17 mouse cellular contexts compared by ENCODE assay signal in the genomic region with DNA sequence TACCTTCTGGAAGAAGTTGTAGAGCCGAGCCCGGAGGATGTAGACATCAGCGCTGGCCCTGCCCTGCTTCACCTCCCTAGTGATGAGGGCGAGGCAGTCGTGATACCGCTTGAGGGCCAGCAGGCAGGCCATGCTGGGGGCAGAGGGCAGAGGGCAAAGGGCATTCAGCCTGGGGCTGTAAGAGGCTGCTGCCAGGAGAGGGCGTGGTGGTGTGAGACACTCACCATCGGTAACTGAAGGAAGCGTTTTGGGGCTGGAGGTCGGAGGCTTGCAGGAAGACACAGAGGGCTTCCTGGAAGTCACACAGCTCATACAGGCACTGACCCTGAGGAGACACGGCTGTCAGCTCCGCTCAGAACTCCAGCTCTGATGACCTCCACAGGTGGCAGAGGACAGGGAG. TPM values are rescaled to one million over a fixed set of nuclear protein-coding genes. Genes with fewer than 3 reads are reported as not detected.
DNase-seq lines count a peak whose midpoint lies in the region; ATAC-seq and TF ChIP-seq lines count a peak whose summit lies in the region.
"Had no signal": no experiment of that assay in that cellular context is flagged by ENCODE, and none has a peak within 500 bp of the region (broad histone marks: within the 10 kb centered on the region; RNA-seq: fewer than 3 reads in every experiment).

No protein-coding gene starts in this region.

- H3K9ac ChIP-seq in kidney, embryonic 14.5 days (ENCODE audit: low read depth, low read length), result no peak overlapping the region
- H3K9ac ChIP-seq in intestine, embryonic 15.5 days, result no peak overlapping the region
- no peak overlapping the region for H3K9ac ChIP-seq in liver, adult 2 months (ENCODE audit: low read depth, low read length)
- H3K9ac ChIP-seq: heart, embryonic 15.5 days; limb, embryonic 12.5 days; stomach, embryonic 15.5 days had no signal

- no peaks in the 10 kb centered on the region for H3K9me3 ChIP-seq in kidney, embryonic 14.5 days (ENCODE audit: control insufficient read depth, low read length)
- H3K9me3 ChIP-seq in E14TG2a.4 (ENCODE audit: low read length), result no peaks in the 10 kb centered on the region
- no peaks in the 10 kb centered on the region for H3K9me3 ChIP-seq in intestine, embryonic 15.5 days
- H3K9me3 ChIP-seq: heart, embryonic 15.5 days; limb, embryonic 12.5 days; stomach, embryonic 15.5 days had no signal

- H3K27ac ChIP-seq in kidney, embryonic 14.5 days (ENCODE audit: low read depth, low read length), result no peak overlapping the region
- no peak overlapping the region for H3K27ac ChIP-seq in intestine, embryonic 15.5 days
- no peak overlapping the region for H3K27ac ChIP-seq in liver, adult 2 months (replicated peaks; ENCODE audit: insufficient read depth, low read depth, low read length)
- H3K27ac ChIP-seq: heart, embryonic 15.5 days; hindbrain, postnatal 0 days; limb, embryonic 12.5 days; stomach, embryonic 15.5 days had no signal

- no peak for TF ChIP-seq CTCF in E14TG2a.4 (conservative IDR thresholded peaks at IDR 0.05; ENCODE audit: low read length)
- TF ChIP-seq CTCF in liver, adult 2 months (IDR thresholded peaks at IDR 0.05; ENCODE audit: low read depth, low read length), result peak; percentile 62

- DNase-seq in kidney, adult 11 months, result peak; percentile 59
- peak; percentile 68 for DNase-seq in liver, adult 2 months (ENCODE audit: extremely low read depth, low read depth, low spot score)
- DNase-seq in natural killer cell, adult 2 months (ENCODE audit: low spot score in 2 of 2), result no peak
- DNase-seq in layer of hippocampus, adult 9-10 months (ENCODE audit: low spot score), result no peak
- no peak for DNase-seq in retina, embryonic 14.5 days (ENCODE audit: low spot score)
- DNase-seq: adrenal gland, postnatal 10 days; gastrocnemius, postnatal 14 days; lung, postnatal 10 days had no signal

- H3K27me3 ChIP-seq in kidney, embryonic 14.5 days (ENCODE audit: control insufficient read depth, insufficient read depth, low read length), result no peaks in the 10 kb centered on the region
- peaks cover 17% of the 10 kb centered on the region for H3K27me3 ChIP-seq in E14TG2a.4 (ENCODE audit: insufficient read depth, low read length)
- H3K27me3 ChIP-seq in intestine, embryonic 15.5 days (replicated peaks), result no peaks in the 10 kb centered on the region
- H3K27me3 ChIP-seq in liver, adult 2 months (ENCODE audit: control insufficient read depth, insufficient read depth, low read length), result no peaks in the 10 kb centered on the region
- H3K27me3 ChIP-seq: stomach, embryonic 15.5 days had no signal

- no peaks in the 10 kb centered on the region for H3K36me3 ChIP-seq in kidney, embryonic 14.5 days (ENCODE audit: control insufficient read depth, insufficient read depth, low read length)
- H3K36me3 ChIP-seq in E14TG2a.4 (ENCODE audit: insufficient read depth, low read length), result peaks cover 4% of the 10 kb centered on the region
- H3K36me3 ChIP-seq in intestine, embryonic 15.5 days, result no peaks in the 10 kb centered on the region
- no peaks in the 10 kb centered on the region for H3K36me3 ChIP-seq in liver, adult 2 months (ENCODE audit: control insufficient read depth, insufficient read depth, low read length)
- H3K36me3 ChIP-seq: heart, embryonic 15.5 days; limb, embryonic 12.5 days; stomach, embryonic 15.5 days had no signal

- TF ChIP-seq POLR2A in liver, adult 2 months (IDR thresholded peaks at IDR 0.05; ENCODE audit: extremely low read depth, insufficient read depth, low read length), result no peak

- ATAC-seq in kidney, embryonic 14.5 days (ENCODE audit: low FRiP score, low TSS enrichment), result no peak
- peak; percentile 15; the same call in 1 of the 2 replicates for ATAC-seq in intestine, embryonic 15.5 days
- ATAC-seq: hindbrain, postnatal 0 days had no signal

- H3K4me2 ChIP-seq in kidney, embryonic 14.5 days (replicated peaks; ENCODE audit: low read depth, low read length), result no peak overlapping the region
- peak overlapping the region; percentile 24 for H3K4me2 ChIP-seq in intestine, embryonic 15.5 days (replicated peaks)
- H3K4me2 ChIP-seq: heart, embryonic 15.5 days; limb, embryonic 12.5 days; midbrain, embryonic 11.5 days; stomach, embryonic 15.5 days had no signal

- WGBS in kidney, embryonic 14.5 days, result 26% methylated on average over 12 of the region's 12 CpGs
- WGBS in intestine, embryonic 15.5 days, result 23% methylated on average over 12 of the region's 12 CpGs
- WGBS in liver, adult 2 months, result 23% methylated on average over 12 of the region's 12 CpGs

- no peaks in the 10 kb centered on the region for H3K79me2 ChIP-seq in liver, adult 2 months (ENCODE audit: control insufficient read depth, insufficient read depth, low read length)

- H3K4me3 ChIP-seq in kidney, embryonic 14.5 days (ENCODE audit: low read length), result no peak overlapping the region
- H3K4me3 ChIP-seq in E14TG2a.4 (replicated peaks; ENCODE audit: low read length), result peak overlapping the region; percentile 45
- no peak overlapping the region for H3K4me3 ChIP-seq in intestine, embryonic 15.5 days (replicated peaks)
- no peak overlapping the region for H3K4me3 ChIP-seq in liver, adult 2 months (ENCODE audit: insufficient read depth, low read depth, low read length)
- H3K4me3 ChIP-seq: heart, embryonic 15.5 days; limb, embryonic 12.5 days; stomach, embryonic 15.5 days had no signal

- peaks cover 6% of the 10 kb centered on the region; the same call in 1 of the 2 replicates for H3K4me1 ChIP-seq in kidney, embryonic 14.5 days (ENCODE audit: control insufficient read depth, insufficient read depth, low read length)
- peaks cover 55% of the 10 kb centered on the region for H3K4me1 ChIP-seq in E14TG2a.4 (replicated peaks; ENCODE audit: low read depth, low read length)
- peaks cover 28% of the 10 kb centered on the region for H3K4me1 ChIP-seq in intestine, embryonic 15.5 days (replicated peaks)
- peaks cover 5% of the 10 kb centered on the region for H3K4me1 ChIP-seq in liver, adult 2 months (ENCODE audit: control insufficient read depth, insufficient read depth, low read length)

RNA-seq across cellular contexts. Expression of gene Ttc16, which starts 3.5 kb away (rescaled TPM):
- 0.30 TPM in 1 of 2 replicates, not detected in the other for polyA plus RNA-seq in kidney, embryonic 14.5 days (2014; fragmentation: Nextera tagmentation; extraction: Ambion mirVana)
- polyA plus RNA-seq in intestine, embryonic 15.5 days (2015; fragmentation: Nextera tagmentation; extraction: Ambion mirVana), result 0.18 and 0.29 TPM in 2 replicates
- under 0.01 and 0.07 TPM in 2 replicates for total RNA-seq in liver, adult 2 months (2014; rRNA removed)
- polyA plus RNA-seq in liver, adult 2 months (2012; rRNA removed), result 0.10 and 0.22 TPM in 2 replicates
- total RNA-seq: gastrocnemius, postnatal 14 days had no signal

RNA-seq across cellular contexts. Expression of gene Ptrh1, which starts 3.7 kb away (rescaled TPM):
- 3.3 and 5.8 TPM in 2 replicates for polyA plus RNA-seq in kidney, embryonic 14.5 days (2014; fragmentation: Nextera tagmentation; extraction: Ambion mirVana)
- 5.5 and 6.4 TPM in 2 replicates for polyA plus RNA-seq in intestine, embryonic 15.5 days (2015; fragmentation: Nextera tagmentation; extraction: Ambion mirVana)
- 1.2 and 1.5 TPM in 2 replicates for total RNA-seq in liver, adult 2 months (2014; rRNA removed)
- 2.3 and 2.8 TPM in 2 replicates for polyA plus RNA-seq in liver, adult 2 months (2012; rRNA removed)

RNA-seq across cellular contexts. Expression of gene Cfap157, which starts 12.3 kb away (rescaled TPM):
- 0.11 and 0.39 TPM in 2 replicates for polyA plus RNA-seq in kidney, embryonic 14.5 days (2014; fragmentation: Nextera tagmentation; extraction: Ambion mirVana)
- polyA plus RNA-seq in intestine, embryonic 15.5 days (2015; fragmentation: Nextera tagmentation; extraction: Ambion mirVana), result 0.26 and 0.61 TPM in 2 replicates
- not detected in 2 replicates for total RNA-seq in liver, adult 2 months (2014; rRNA removed)
- not detected in 2 replicates for polyA plus RNA-seq in liver, adult 2 months (2012; rRNA removed)
- total RNA-seq: adrenal gland, postnatal 10 days had no signal

RNA-seq across cellular contexts. Expression of gene Tor2a, which starts 14.9 kb away (rescaled TPM):
- polyA plus RNA-seq in kidney, embryonic 14.5 days (2014; fragmentation: Nextera tagmentation; extraction: Ambion mirVana), result 75.6 and 76.8 TPM in 2 replicates
- 61.4 and 64.2 TPM in 2 replicates for polyA plus RNA-seq in intestine, embryonic 15.5 days (2015; fragmentation: Nextera tagmentation; extraction: Ambion mirVana)
- total RNA-seq in liver, adult 2 months (2014; rRNA removed), result 26.6 and 35.6 TPM in 2 replicates
- 72.6 and 77.4 TPM in 2 replicates for polyA plus RNA-seq in liver, adult 2 months (2012; rRNA removed)

RNA-seq across cellular contexts. Expression of gene 6330409D20Rik, which starts 31.1 kb away (rescaled TPM):
- polyA plus RNA-seq in kidney, embryonic 14.5 days (2014; fragmentation: Nextera tagmentation; extraction: Ambion mirVana), result not detected in 2 replicates
- 0.13 and 0.34 TPM in 2 replicates for polyA plus RNA-seq in intestine, embryonic 15.5 days (2015; fragmentation: Nextera tagmentation; extraction: Ambion mirVana)
- not detected in 2 replicates for total RNA-seq in liver, adult 2 months (2014; rRNA removed)
- polyA plus RNA-seq in liver, adult 2 months (2012; rRNA removed), result not detected in 2 replicates
- total RNA-seq: gastrocnemius, postnatal 14 days had no signal
- polyA plus RNA-seq: C2C12; limb, embryonic 12.5 days had no signal

Comparison
In these comparisons a context has a peak if more than half of its experiments do, and no peak if none do; other contexts are left out.
1. DNase-seq: peak in kidney, adult 11 months (single experiment) and liver, adult 2 months (single experiment); none in natural killer cell, adult 2 months (0 of 2), layer of hippocampus, adult 9-10 months (single experiment) and retina, embryonic 14.5 days (single experiment).